Mouse (Mus musculus): ENCODE data around the gene Slc38a6.

DNA sequence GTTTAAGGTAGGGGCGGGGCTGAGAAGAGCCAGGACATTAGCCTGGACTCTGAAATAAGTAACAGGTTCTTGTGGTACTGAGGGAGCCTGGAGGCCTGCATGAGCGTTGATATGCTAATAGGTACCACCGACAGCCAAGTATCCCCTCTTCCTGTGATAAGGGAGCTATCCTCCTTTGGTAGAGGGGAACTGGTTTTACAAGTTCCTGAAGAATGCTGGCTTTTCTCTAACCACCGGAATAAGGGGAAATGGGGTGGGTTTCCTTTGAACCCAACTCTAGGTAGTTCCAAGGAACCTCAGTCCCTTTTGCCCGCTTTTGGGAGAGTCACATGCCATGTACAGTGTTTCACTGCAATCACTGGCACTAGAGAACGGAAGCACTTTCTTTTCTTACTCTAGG is 98.2 kb downstream of the Slc38a6 start:
- no peak for TF ChIP-seq CTCF (IDR thresholded peaks at IDR 0.05; ENCODE audit: borderline replicate concordance, insufficient read depth, low read length)
- TF ChIP-seq POLR2A (IDR thresholded peaks at IDR 0.05; ENCODE audit: low read depth, low read length): no peak

All from embryonic fibroblast, embryonic 13.5 days (primary cell).